Mouse (Mus musculus) intestine, embryonic 14.5 days (tissue): ENCODE results near the gene 4930455H04Rik. TPM values are rescaled to one million over a fixed set of nuclear protein-coding genes. Genes with fewer than 3 reads are reported as not detected.

Experiments
- ATAC-seq: fragments of 200-750 bp; cut with Nextera tagmentation; replicated peaks from 2 replicates; pipeline ENCODE4 v1.8.0; 2017; ENCODE audit warnings: low read depth, moderate number of reproducible peaks, moderate TSS enrichment, moderate library complexity; ENCODE audit not compliant: low FRiP score, low TSS enrichment
- DNase-seq: peaks from one replicate; pipeline ENCODE4 v3.0.0-alpha.2; 2018; ENCODE audit warnings: low spot score
- H3K27ac ChIP-seq: fragments of 300-500 bp; sonication (generic); 2 replicates; pipeline ENCODE4 v1.5.1; 2014; ENCODE audit warnings: low read depth, mild to moderate bottlenecking, control low read depth
- H3K27me3 ChIP-seq: fragments of 300-500 bp; sonication (generic); replicated peaks from 2 replicates; pipeline ENCODE4 v1.6.1; 2014; ENCODE audit warnings: low read length, control low read depth; ENCODE audit not compliant: control insufficient read depth, insufficient read depth
- H3K36me3 ChIP-seq: fragments of 300-500 bp; sonication (generic); 2 replicates; pipeline ENCODE4 v1.6.1; 2014; ENCODE audit warnings: low read length, control low read depth; ENCODE audit not compliant: control insufficient read depth, insufficient read depth
- H3K4me1 ChIP-seq: fragments of 300-500 bp; sonication (generic); replicated peaks from 2 replicates; pipeline ENCODE4 v1.6.1; 2014; ENCODE audit warnings: low read length, control low read depth, mixed read lengths; ENCODE audit not compliant: control insufficient read depth, insufficient read depth
- H3K4me2 ChIP-seq: fragments of 300-500 bp; sonication (generic); 2 replicates; pipeline ENCODE4 v1.6.1; 2014; ENCODE audit warnings: low read length
- H3K4me3 ChIP-seq: fragments of 300-500 bp; sonication (generic); 2 replicates; pipeline ENCODE4 v1.5.1; 2014; ENCODE audit warnings: low read depth, low read length, control low read depth, mixed read lengths
- H3K9ac ChIP-seq: fragments of 300-500 bp; sonication (generic); 2 replicates; pipeline ENCODE4 v1.6.1; 2014; ENCODE audit warnings: mild to moderate bottlenecking, low read length
- H3K9me3 ChIP-seq: fragments of 300-500 bp; sonication (generic); 2 replicates; pipeline ENCODE4 v1.6.1; 2016; ENCODE audit warnings: low read length, control low read depth; ENCODE audit not compliant: control insufficient read depth
- WGBS: fragments of 180-500 bp; shearing (Covaris S2); extraction: QIAGEN DNeasy Blood & Tissue Kit; methylation state at CpG from one replicate; pipeline ENCODE4 v1.1.7; 2014; 5-methylcytosine and 5-hydroxymethylcytosine counted together
- polyA plus RNA-seq: library from polyadenylated mRNA; unstranded; fragments of >200 nt; fragmentation: Nextera tagmentation; extraction: Ambion mirVana; gene quantifications from 2 replicates; pipeline ENCODE4 v1.2.1, GENCODE M21; 2014

The 4930455H04Rik gene
- polyA plus RNA-seq, 1 experiment from 2014 or later: not detected

GRCm38 (mm10) chr3:116961354-116962142, 6.5 kb upstream of the 4930455H04Rik start:
- WGBS: 72% methylated on average over 15 of the region's 15 CpGs
- ATAC-seq (no peak), DNase-seq (no peak)
- Histone ChIP-seq H3K4me1 (no peaks in the 10 kb centered on the region), H3K36me3 (no peaks in the 10 kb centered on the region), H3K27ac (no peak overlapping the region), H3K9ac (no peak overlapping the region), H3K4me2 (no peak overlapping the region), H3K9me3 (no peaks in the 10 kb centered on the region), H3K27me3 (no peaks in the 10 kb centered on the region), H3K4me3 (no peak overlapping the region)

GRCm38 (mm10) chr3:116963213-116963612, 4.9 kb upstream of the 4930455H04Rik start:
- H3K4me1 ChIP-seq: no peaks in the 10 kb centered on the region; the same call in 1 of the 2 replicates
- ATAC-seq (no peak), DNase-seq (no peak)
- no peak overlapping the region for H3K27ac ChIP-seq
- no peak overlapping the region for H3K4me3 ChIP-seq
- WGBS: 53% methylated on average over 4 of the region's 4 CpGs
- no peaks in the 10 kb centered on the region for H3K9me3 ChIP-seq
- no peak overlapping the region for H3K9ac ChIP-seq
- H3K4me2 ChIP-seq: no peak overlapping the region
- no peaks in the 10 kb centered on the region for H3K27me3 ChIP-seq
- H3K36me3 ChIP-seq: no peaks in the 10 kb centered on the region

DNA sequence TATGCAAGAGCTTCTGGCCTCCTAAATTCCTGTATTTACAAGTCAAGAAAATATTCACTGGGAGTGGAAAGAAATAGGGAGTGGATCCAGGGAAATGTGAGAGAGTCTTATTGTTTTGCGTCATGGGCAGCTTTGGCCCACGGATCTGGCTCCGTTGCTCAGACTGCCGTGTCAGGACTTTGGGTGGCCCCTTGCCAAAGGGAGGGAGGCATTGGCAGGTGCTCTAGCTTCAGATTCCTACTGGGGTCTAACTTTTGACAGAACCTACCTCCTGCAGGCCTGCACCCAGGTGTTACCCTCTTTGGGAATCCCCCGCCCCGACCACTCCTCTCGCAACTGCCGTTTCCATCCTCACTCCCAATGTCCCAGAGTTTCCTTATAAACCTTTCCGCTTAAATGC, 3.6 kb upstream of the 4930455H04Rik start:
- Histone ChIP-seq H3K27me3 (no peaks in the 10 kb centered on the region), H3K9ac (no peak overlapping the region), H3K4me1 (no peaks in the 10 kb centered on the region; the same call in 1 of the 2 replicates), H3K4me3 (no peak overlapping the region), H3K9me3 (no peaks in the 10 kb centered on the region), H3K36me3 (no peaks in the 10 kb centered on the region), H3K4me2 (no peak overlapping the region), H3K27ac (no peak overlapping the region)
- 87% methylated on average over 9 of the region's 9 CpGs for WGBS
- ATAC-seq (no peak), DNase-seq (no peak)

- Histone ChIP-seq H3K4me3 (no peak overlapping the region), H3K4me2 (no peak overlapping the region), H3K27ac (no peak overlapping the region), H3K9me3 (no peaks in the 10 kb centered on the region), H3K9ac (no peak overlapping the region), H3K36me3 (no peaks in the 10 kb centered on the region), H3K4me1 (no peaks in the 10 kb centered on the region; the same call in 1 of the 2 replicates), H3K27me3 (no peaks in the 10 kb centered on the region)
- peak; percentile 62; the same call in 1 of the 2 replicates for ATAC-seq
- DNase-seq: no peak
- 39% methylated on average over 4 of the region's 4 CpGs for WGBS
Measured at GRCm38 (mm10) chr3:116966225-116966624, 1.8 kb upstream of the 4930455H04Rik start.

DNA sequence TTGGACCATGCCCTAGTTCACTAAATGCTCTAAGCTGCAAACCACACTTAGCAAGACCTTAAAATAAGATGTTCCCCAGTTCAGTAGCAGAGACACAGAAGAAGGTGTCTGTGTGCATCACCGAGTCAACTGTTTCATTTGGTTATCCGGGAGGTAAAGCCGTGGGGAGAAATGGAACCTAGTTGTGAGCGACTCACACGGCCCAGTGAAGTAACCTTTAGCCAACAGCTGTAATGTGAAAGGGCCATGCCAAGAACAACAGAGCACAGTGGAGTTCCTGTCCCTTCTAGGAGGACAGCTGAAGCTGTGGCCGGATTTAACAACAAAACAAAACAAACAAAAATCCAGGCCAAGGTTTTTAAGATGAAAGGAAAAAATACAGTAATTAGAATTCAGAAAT, 1.3 kb upstream of the 4930455H04Rik start:
- H3K36me3 ChIP-seq: no peaks in the 10 kb centered on the region
- no peak overlapping the region for H3K4me2 ChIP-seq
- H3K27ac ChIP-seq: no peak overlapping the region
- no peak overlapping the region for H3K9ac ChIP-seq
- ATAC-seq: no peak
- 65% methylated on average over 6 of the region's 6 CpGs for WGBS
- H3K4me3 ChIP-seq: no peak overlapping the region
- no peaks in the 10 kb centered on the region; the same call in 1 of the 2 replicates for H3K4me1 ChIP-seq
- H3K27me3 ChIP-seq: no peaks in the 10 kb centered on the region
- DNase-seq: no peak
- H3K9me3 ChIP-seq: no peaks in the 10 kb centered on the region

DNA sequence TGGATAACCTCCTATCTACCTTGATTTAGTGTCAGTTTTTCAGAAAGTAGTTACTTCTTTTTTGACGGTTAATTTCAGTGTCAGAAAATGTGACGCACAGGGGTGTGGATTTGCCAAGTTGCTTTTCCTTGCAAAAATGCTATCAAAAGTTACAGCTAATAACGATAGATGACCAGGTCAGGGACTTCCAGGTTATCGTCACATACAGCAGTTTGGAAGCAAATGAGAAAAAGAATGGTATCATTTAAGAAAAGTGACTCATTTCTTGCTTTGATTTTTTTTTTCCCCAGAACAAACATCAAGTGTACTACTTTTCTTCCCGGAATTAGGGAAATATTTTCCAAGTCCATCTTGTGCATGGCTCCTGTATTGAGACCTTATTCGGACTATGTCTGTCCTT, 631 bp upstream of the 4930455H04Rik start:
- no peaks in the 10 kb centered on the region for H3K9me3 ChIP-seq
- no peaks in the 10 kb centered on the region for H3K27me3 ChIP-seq
- H3K4me2 ChIP-seq: no peak overlapping the region
- no peak overlapping the region for H3K4me3 ChIP-seq
- H3K27ac ChIP-seq: no peak overlapping the region
- H3K36me3 ChIP-seq: no peaks in the 10 kb centered on the region
- no peak overlapping the region for H3K9ac ChIP-seq
- ATAC-seq (no peak), DNase-seq (no peak)
- no peaks in the 10 kb centered on the region; the same call in 1 of the 2 replicates for H3K4me1 ChIP-seq
- WGBS: 85% methylated on average over 6 of the region's 6 CpGs

- H3K4me3 ChIP-seq: peak within 1 kb of the TSS; percentile 36
- H3K27me3 ChIP-seq: no peaks in the 10 kb centered on the region
- DNase-seq: peak; percentile 75
- H3K4me1 ChIP-seq: no peaks in the 10 kb centered on the region; the same call in 1 of the 2 replicates
- H3K27ac ChIP-seq: no peak within 1 kb of the TSS
- WGBS: 2% methylated on average over 17 of the region's 17 CpGs
- H3K9ac ChIP-seq: peak within 1 kb of the TSS; percentile 34
- ATAC-seq: peak; percentile 66
- no peaks in the 10 kb centered on the region for H3K9me3 ChIP-seq
- H3K4me2 ChIP-seq: peak within 1 kb of the TSS; percentile 71
- no peaks in the 10 kb centered on the region for H3K36me3 ChIP-seq
Measured at GRCm38 (mm10) chr3:116968540-116968997, 502 bp downstream of the 4930455H04Rik start, which contains the start of gene Palmd. Gene Palmd, minus strand, starts transcription at chr3:116968987.

GRCm38 (mm10) chr3:116969003-116969402, 936 bp downstream of the 4930455H04Rik start:
- Histone ChIP-seq H3K9me3 (no peaks in the 10 kb centered on the region), H3K27ac (no peak overlapping the region), H3K4me1 (no peaks in the 10 kb centered on the region; the same call in 1 of the 2 replicates), H3K27me3 (no peaks in the 10 kb centered on the region), H3K4me2 (peak overlapping the region; percentile 71), H3K4me3 (peak overlapping the region; percentile 36), H3K36me3 (no peaks in the 10 kb centered on the region), H3K9ac (no peak overlapping the region)
- no peak for ATAC-seq
- no peak for DNase-seq
- 18% methylated on average over 5 of the region's 5 CpGs for WGBS
